Mouse (Mus musculus) megakaryocyte-erythroid progenitor cell, adult 5-6 weeks (primary cell): ENCODE results near the gene Rpl13a. TPM values are rescaled to one million over a fixed set of nuclear protein-coding genes. Genes with fewer than 3 reads are reported as not detected.
A peak's percentile ranks its signal among the peaks of the same experiment; 100 is the strongest.
"Not testable (repeated sequence)": the region's sequence is repeated elsewhere in the genome, so short reads cannot be mapped to it uniquely, and the experiment has no call there.

Experiments used
- ATAC-seq: replicated peaks from 2 replicates; pipeline ENCODE4 v1.8.0; 2016; ENCODE audit warnings: mild to moderate bottlenecking, inconsistent platforms; ENCODE audit not compliant: severe bottlenecking, poor library complexity, low FRiP score, low TSS enrichment
- total RNA-seq, 2 experiments: library from RNA; stranded (forward) in 1 of 2; stranded (reverse) in 1 of 2; fragments of 200-1000, 215-1000 nt in 1 of 2; fragments of >200 nt in 1 of 2; fragmentation: Nextera tagmentation in 1 of 2; gene quantifications; 2 replicates each; pipeline ENCODE4 v1.2.3; 2014 to 2017

Rpl13a gene
- total RNA-seq, 2 experiments from 2014 or later, result 4,178 to 4,844 TPM

GRCm38 (mm10) chr7:45139904-45140723 is 11.6 kb upstream of the Rpl13a start:
- ATAC-seq, result peak; percentile 15; the same call in 1 of the 2 replicates

DNA sequence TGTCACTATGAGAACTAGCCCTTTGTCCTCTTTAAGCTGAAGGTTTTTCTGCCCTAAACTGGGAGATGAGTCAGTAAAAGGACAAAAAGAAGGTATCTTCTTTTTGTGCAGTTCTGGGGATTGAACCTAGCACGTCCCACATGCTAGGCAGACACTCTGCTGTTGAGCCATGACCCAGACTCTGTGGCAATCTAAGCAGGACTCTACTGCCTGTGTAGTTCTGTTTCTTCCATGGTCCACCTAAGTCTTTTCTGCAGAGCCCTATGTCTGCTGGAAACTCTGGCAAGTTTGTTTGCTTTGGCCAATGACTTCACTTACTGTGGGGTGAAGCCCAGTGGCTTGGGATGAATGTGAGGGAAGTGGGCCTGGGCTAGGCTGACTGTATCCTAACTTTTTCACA is 9.8 kb upstream of the Rpl13a start:
- ATAC-seq, result no peak

- ATAC-seq, result peak; percentile 72
Observed at GRCm38 (mm10) chr7:45137171-45138006, 8.8 kb upstream of the Rpl13a start.

- peak; percentile 44 for ATAC-seq
Observed at GRCm38 (mm10) chr7:45135993-45136567, 7.5 kb upstream of the Rpl13a start, which contains the start of the genes Gm45713 and Flt3l. Gene Gm45713, minus strand, starts transcription at chr7:45136231. Gene Flt3l, minus strand, starts transcription at chr7:45136432.

DNA sequence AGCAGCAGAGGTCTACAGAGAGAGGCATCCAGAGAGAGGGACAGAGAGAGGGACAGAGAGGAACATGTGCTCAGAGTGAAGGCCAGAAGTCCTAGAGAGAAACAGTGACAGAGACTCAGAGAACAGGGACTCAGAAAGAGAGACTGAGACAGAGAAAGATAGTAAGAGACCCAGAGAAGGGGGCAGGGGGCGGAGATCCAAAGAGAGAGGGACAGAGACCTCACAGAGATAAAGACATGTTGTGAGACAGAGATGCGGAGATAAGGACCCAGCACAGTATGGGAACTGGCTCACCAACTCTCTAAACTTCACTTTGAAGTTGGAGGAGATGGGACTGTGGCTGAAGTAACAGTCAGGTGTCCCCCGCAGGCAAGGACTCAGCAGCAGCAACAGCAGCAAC is 6.8 kb upstream of the Rpl13a start:
- no peak for ATAC-seq

DNA sequence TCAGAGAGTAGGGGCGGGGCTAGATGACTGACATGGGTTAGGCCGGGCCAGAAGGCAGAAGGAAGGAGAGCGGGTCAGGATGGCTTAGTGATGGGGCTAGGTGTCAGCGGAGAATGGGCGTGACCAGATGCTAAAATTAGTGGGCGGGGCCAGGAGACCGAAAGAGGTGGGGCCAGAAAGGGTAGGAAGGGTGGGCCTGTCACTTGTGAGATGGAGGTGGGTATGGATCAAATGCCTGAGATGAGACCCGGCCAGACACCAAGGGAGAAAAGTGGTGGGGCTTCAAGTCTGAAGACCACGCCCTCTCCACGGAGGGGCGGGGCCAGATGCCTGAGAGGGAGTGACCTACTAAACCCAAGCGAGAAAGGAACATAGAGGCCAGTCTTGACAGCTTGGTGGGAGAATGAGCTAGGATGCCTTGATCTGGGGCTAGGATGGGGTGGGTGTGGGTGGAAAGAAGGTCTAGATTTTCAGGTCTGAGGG is 6.0 kb upstream of the Rpl13a start:
- peak; percentile 40 for ATAC-seq

- ATAC-seq, result no peak
Observed at GRCm38 (mm10) chr7:45133446-45134159, 5.0 kb upstream of the Rpl13a start.

DNA sequence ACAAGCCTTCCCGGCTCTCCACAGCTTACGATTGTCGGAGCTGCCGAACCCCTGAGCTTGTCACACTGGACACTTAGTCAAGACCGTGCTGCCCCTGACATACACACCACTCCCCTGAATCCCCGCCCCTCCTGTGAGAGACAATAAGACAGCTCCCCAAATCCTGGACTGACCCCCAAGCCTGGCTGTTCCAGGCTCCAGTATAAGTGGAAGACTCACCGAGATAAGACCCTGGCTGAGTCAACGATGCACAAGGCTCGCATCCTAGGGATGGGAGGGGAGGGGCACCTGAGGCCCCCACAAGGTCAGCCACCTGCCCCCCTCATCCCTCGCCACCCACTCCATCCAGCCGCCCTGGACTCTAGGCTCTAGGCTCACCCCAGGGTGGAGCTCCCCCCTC is 3.3 kb upstream of the Rpl13a start:
- ATAC-seq, result no peak

DNA sequence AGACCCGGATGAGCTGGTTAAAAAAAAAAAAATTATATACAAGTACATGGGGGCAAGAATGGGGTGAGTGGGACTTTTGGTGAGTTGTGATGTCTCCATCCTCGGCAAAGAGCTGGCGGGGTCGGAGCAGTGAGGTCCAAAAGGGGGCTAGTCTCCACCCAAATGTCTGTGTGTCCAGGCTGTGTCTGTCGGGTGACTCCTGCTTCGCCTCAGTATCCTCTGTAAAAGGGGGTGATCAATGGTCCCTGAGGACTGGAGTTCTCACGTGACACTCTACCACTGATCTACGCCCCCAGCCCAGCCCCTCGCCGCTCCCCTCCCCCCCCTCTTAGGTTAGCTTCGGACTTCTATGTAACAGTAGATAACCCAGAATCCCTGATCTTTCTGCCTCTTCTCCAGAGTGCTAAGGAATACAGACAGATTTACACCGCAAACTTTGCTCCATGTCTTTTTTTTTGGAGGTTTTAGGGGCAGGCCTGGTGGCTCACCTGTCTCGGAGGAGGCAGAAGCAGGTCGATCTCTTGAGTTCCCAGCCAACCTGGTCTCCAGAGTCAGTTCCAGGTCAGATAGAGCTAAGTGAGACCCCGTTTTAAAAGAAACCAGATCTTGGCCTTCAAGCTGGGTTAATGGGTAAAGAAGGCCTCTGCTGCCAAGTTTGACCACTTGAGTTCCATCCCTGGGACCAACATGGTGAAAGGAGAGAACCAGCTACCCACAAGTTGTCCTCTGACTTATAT is 1.4 kb upstream of the Rpl13a start:
- ATAC-seq, result no peak

DNA sequence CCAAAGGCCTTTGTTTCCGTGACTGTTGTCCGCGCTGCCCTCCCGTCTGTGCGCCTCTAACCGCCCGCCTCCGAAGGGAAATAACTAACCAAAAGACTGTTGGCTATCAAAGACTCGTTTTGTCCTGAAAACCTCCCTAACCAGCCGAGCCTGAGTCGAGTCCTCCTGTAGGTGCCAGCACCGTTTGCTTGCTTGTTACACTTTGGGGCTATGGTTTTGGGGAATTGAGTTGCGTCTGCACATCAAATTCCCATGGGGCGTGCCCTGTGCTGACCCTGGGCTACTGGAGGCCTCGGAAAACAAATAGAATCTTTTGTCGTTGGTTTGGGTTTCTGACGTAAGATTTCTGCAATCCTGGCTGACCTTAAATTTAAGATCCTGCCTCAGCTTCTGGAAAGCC is 757 bp upstream of the Rpl13a start:
- 0 out of 2 replicates have a peak, but pooled peaks have one; percentile 0 for ATAC-seq

- ATAC-seq, result no peak
Observed at GRCm38 (mm10) chr7:45127700-45128224, 799 bp downstream of the Rpl13a start.

GRCm38 (mm10) chr7:45126844-45127699 is 1.5 kb downstream of the Rpl13a start:
- ATAC-seq, result no peak

DNA sequence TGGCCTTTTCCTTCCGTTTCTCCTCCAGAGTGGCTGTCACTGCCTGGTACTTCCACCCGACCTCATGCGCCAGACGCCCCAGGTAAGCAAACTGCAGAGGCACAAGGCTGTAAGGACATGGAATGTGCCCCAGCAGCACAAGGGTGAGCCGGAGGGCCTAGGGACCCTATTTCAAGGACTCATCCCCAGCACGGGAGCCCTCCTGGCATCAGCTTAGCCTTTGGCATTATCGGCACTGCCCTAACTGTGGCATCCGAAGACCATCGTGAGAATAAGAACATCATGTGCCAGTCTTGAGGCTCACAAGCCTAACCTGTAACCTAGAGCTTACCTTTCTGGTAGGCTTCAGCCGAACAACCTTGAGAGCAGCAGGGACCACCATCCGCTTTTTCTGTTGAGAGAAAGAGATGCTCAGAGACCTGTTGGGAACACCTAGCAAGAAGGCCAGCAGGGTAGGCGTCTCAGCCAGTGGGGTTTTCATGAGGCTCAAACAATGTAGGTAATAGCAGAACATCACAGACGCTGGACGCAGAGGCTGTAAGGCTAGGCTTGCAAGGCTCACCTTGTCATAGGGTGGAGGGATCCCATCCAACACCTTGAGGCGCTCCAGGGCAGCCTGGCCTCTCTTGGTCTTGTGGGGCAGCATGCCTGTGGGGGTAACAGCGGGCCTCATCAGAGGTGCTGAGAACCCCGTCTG is 2.3 kb downstream of the Rpl13a start:
- no peak for ATAC-seq

DNA sequence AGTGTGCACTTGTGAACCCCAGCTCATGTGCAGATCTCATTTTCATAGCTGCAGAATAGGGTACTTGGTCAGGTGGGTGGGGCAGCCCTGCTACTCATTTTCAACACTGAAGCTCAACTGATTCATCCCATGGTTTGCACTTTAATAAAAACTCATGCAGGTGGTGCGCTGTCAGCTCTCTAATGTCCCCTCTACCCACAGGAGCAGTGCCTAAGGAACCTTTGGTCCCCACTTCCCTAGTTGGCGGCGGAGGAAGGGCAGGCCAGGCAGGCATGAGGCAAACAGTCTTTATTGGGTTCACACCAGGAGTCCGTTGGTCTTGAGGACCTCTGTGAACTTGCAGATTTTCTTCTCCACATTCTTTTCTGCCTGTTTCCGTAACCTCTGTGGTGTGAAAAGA is 2.9 kb downstream of the Rpl13a start:
- not testable (repeated sequence) for ATAC-seq

DNA sequence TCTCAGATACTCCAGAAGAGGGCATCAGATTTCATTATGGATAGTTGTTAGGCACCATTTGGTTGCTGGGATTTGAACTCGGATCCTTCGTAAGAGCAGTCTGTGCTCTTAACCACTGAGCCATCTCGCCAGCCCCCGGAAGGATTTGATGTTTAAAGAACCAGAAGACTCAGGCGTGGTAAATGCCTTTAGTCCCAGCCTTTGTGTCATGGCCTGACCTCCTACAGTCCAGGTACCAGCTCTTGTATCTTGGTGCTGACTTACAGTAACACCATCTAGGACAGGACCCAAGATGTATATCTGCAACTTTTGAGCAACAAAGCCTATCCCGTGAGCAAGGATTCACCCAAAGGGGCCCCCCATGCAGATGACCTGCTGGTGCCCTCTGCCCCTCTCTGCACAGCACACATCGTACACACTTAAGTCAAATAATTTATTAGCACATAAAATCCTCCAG is 3.4 kb downstream of the Rpl13a start:
- ATAC-seq, result no peak

DNA sequence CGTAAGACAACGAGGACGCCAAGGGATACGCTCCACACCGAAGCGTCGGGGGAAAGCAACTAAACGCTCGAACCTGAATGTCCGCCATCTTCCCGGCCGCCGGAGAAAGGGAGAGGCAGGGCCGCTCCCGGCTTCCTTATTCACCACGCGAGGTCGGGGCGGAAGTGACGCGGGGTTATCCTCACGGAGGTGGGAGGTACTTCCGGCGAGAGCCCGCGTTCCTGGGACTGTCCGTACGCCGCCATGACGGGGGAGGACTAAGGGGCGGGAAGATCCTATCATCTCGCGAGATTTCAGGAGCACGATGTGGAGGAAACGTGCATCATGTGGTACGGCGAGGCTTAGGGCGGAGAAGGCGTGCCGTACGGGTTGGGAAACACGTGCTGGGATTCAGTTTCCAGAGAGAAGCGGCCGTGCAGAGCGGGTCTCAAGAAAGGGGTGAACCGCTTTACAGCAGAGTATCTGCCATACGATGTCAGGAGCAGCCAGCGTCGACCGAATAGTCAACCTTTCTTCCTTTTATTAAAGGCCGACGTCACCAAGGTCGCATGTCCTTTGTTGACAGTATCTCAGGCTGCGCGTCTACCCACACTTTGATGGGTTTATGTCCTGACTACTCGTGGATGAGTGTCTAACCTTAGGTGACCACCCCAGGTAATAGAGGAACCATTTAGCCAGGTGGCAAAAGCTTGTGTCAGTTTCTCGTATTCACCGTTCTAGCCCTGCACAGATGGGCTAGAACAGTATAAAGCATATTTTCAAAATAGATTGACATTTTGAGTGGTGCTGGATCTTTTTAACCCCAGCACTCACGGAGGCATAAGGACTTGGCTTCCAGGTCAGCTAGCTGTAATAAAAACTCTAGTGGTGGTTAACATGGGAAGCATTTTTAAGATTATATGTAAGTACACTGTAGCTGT is 4.1 kb downstream of the Rpl13a start, which contains the start of gene Rps11:
Gene Rps11, minus strand, starts transcription at position 216 of the 920 bp plus-strand sequence.
- ATAC-seq, result peak; percentile 57
